Mouse (Mus musculus) stomach, postnatal 0 days (tissue): Measurements from ENCODE around the gene AC134908.4. TPM values are rescaled to one million over a fixed set of nuclear protein-coding genes. Genes with fewer than 3 reads are reported as not detected.

Experiments
- ATAC-seq: fragments of 200-750 bp; cut with Nextera tagmentation; 2 replicates; pipeline ENCODE4 v1.8.0; 2017; ENCODE audit not compliant: low FRiP score, low TSS enrichment
- DNase-seq: peaks from one replicate; pipeline ENCODE4 v3.0.0-alpha.2; 2016; ENCODE audit warnings: low spot score
- H3K27ac ChIP-seq: fragments of 300-500 bp; sonication (generic); replicated peaks from 2 replicates; pipeline ENCODE4 v1.5.1; 2014; ENCODE audit warnings: mild to moderate bottlenecking, control low read depth
- H3K27me3 ChIP-seq: fragments of 300-500 bp; sonication (generic); 2 replicates; pipeline ENCODE4 v1.6.1; 2014; ENCODE audit warnings: low read length; ENCODE audit not compliant: control insufficient read depth, insufficient read depth
- H3K36me3 ChIP-seq: fragments of 300-500 bp; sonication (generic); 2 replicates; pipeline ENCODE4 v1.6.1; 2014; ENCODE audit warnings: low read length, mixed read lengths; ENCODE audit not compliant: control insufficient read depth, insufficient read depth
- H3K4me1 ChIP-seq: fragments of 300-500 bp; sonication (generic); replicated peaks from 2 replicates; pipeline ENCODE4 v1.6.1; 2014; ENCODE audit warnings: antibody characterized with exemption; ENCODE audit not compliant: control insufficient read depth, insufficient read depth
- H3K4me2 ChIP-seq: fragments of 300-500 bp; sonication (generic); replicated peaks from 2 replicates; pipeline ENCODE4 v1.6.1; 2014; ENCODE audit warnings: low read depth, mild to moderate bottlenecking, control low read depth, moderate library complexity
- H3K4me3 ChIP-seq: fragments of 300-500 bp; sonication (generic); 2 replicates; pipeline ENCODE4 v1.5.1; 2014; ENCODE audit warnings: low read depth, low read length, control low read depth
- H3K9ac ChIP-seq: fragments of 300-500 bp; sonication (generic); 2 replicates; pipeline ENCODE4 v1.6.1; 2014; ENCODE audit warnings: mild to moderate bottlenecking, low read length, control low read depth, mixed read lengths
- H3K9me3 ChIP-seq: fragments of 300-500 bp; sonication (generic); 2 replicates; pipeline ENCODE4 v1.6.1; 2016; ENCODE audit warnings: low read length; ENCODE audit not compliant: control insufficient read depth
- CTCF ChIP-seq: IDR thresholded peaks from 2 replicates; pipeline ENCODE4 v1.5.1; 2016; ENCODE audit warnings: antibody characterized with exemption, low read depth, mild to moderate bottlenecking, moderate library complexity
- EP300 ChIP-seq: optimal IDR thresholded peaks from 2 replicates; pipeline ENCODE3; 2016; ENCODE audit warnings: antibody characterized with exemption
- WGBS: fragments of 180-500 bp; shearing (Covaris S2); extraction: QIAGEN DNeasy Blood & Tissue Kit; methylation state at CpG from one replicate; pipeline ENCODE4 v1.1.7; 2014; 5-methylcytosine and 5-hydroxymethylcytosine counted together
- polyA plus RNA-seq: library from polyadenylated mRNA; unstranded; fragments of >200 nt; fragmentation: Nextera tagmentation; extraction: Ambion mirVana; gene quantifications from 2 replicates; pipeline ENCODE4 v1.2.1, GENCODE M21; 2015

Gene AC134908.4
- polyA plus RNA-seq, 1 experiment from 2014 or later = 0.65 TPM

GRCm38 (mm10) chr17:25818851-25819780 is 23.7 kb upstream of the AC134908.4 start:
- H3K36me3 ChIP-seq = no peaks in the 10 kb centered on the region
- 8% methylated on average over 39 of the region's 46 CpGs for WGBS
- H3K27me3 ChIP-seq = no peaks in the 10 kb centered on the region
- H3K4me2 ChIP-seq = peak overlapping the region; percentile 42; the same call in 1 of the 2 replicates
- ATAC-seq (peak; percentile 28), DNase-seq (no peak)
- H3K9me3 ChIP-seq = no peaks in the 10 kb centered on the region
- no peak overlapping the region for H3K9ac ChIP-seq
- peaks cover 3% of the 10 kb centered on the region for H3K4me1 ChIP-seq
- 0 out of 2 replicates have a peak overlapping the region, but pooled peaks have one; percentile 6 for H3K4me3 ChIP-seq
- TF ChIP-seq CTCF = no peak
- no peak for TF ChIP-seq EP300
- no peak overlapping the region for H3K27ac ChIP-seq

- Histone ChIP-seq H3K36me3 (no peaks in the 10 kb centered on the region), H3K4me3 (no peak overlapping the region), H3K9me3 (no peaks in the 10 kb centered on the region), H3K27ac (no peak overlapping the region), H3K27me3 (no peaks in the 10 kb centered on the region), H3K9ac (no peak overlapping the region), H3K4me1 (no peaks in the 10 kb centered on the region), H3K4me2 (no peak overlapping the region)
- DNase-seq (no peak), ATAC-seq (no peak)
- 79% methylated on average over 11 of the region's 11 CpGs for WGBS
- TF ChIP-seq EP300 (no peak), CTCF (no peak)
Measured at GRCm38 (mm10) chr17:25817662-25818061, 22.2 kb upstream of the AC134908.4 start.

- Histone ChIP-seq H3K4me3 (no peak overlapping the region), H3K27ac (no peak overlapping the region), H3K27me3 (0 out of 2 replicates have a peak, but pooled peaks cover 2% of the 10 kb centered on the region), H3K9ac (no peak overlapping the region), H3K4me2 (no peak overlapping the region), H3K36me3 (no peaks in the 10 kb centered on the region), H3K4me1 (no peaks in the 10 kb centered on the region), H3K9me3 (no peaks in the 10 kb centered on the region)
- 4% methylated on average over 20 of the region's 20 CpGs for WGBS
- TF ChIP-seq CTCF (peak; percentile 80), EP300 (no peak)
- DNase-seq (peak; percentile 93), ATAC-seq (peak; percentile 69)
Measured at GRCm38 (mm10) chr17:25813471-25813870, 18.0 kb upstream of the AC134908.4 start.

- DNase-seq = no peak
- Histone ChIP-seq H3K4me1 (no peaks in the 10 kb centered on the region), H3K4me3 (no peak overlapping the region), H3K4me2 (no peak overlapping the region), H3K9ac (no peak overlapping the region), H3K36me3 (no peaks in the 10 kb centered on the region), H3K27me3 (0 out of 2 replicates have a peak, but pooled peaks cover 2% of the 10 kb centered on the region), H3K27ac (no peak overlapping the region), H3K9me3 (no peaks in the 10 kb centered on the region)
- ATAC-seq = no peak
- TF ChIP-seq EP300 = no peak
- no peak for TF ChIP-seq CTCF
- WGBS = 64% methylated on average over 4 of the region's 4 CpGs
Measured at GRCm38 (mm10) chr17:25810890-25811289, 15.4 kb upstream of the AC134908.4 start.

GRCm38 (mm10) chr17:25809606-25810340 is 14.3 kb upstream of the AC134908.4 start:
- ATAC-seq (peak; percentile 47; the same call in 1 of the 2 replicates), DNase-seq (peak; percentile 22)

More at GRCm38 (mm10) chr17:25809606-25810340, 14.3 kb upstream of the AC134908.4 start:
- no peaks in the 10 kb centered on the region for H3K36me3 ChIP-seq
- H3K4me2 ChIP-seq = peak overlapping the region; percentile 84
- no peaks in the 10 kb centered on the region for H3K9me3 ChIP-seq
- WGBS = 11% methylated on average over 24 of the region's 25 CpGs
- H3K4me1 ChIP-seq = no peaks in the 10 kb centered on the region
- 0 out of 2 replicates have a peak, but pooled peaks cover 2% of the 10 kb centered on the region for H3K27me3 ChIP-seq
- no peak overlapping the region for H3K27ac ChIP-seq
- peak overlapping the region; percentile 53 for H3K9ac ChIP-seq
- TF ChIP-seq EP300 (no peak), CTCF (no peak)
- peak overlapping the region; percentile 52 for H3K4me3 ChIP-seq
